Mouse (Mus musculus) large intestine, adult 2 months (tissue): ENCODE measurements around the gene Gcsam. TPM values are rescaled to one million over a fixed set of nuclear protein-coding genes. Genes with fewer than 3 reads are reported as not detected.
A peak's percentile ranks its signal among the peaks of the same experiment; 100 is the strongest.

ENCODE experiments used
- DNase-seq: peaks from one replicate; pipeline ENCODE4 v3.0.0-alpha.2; 2012; ENCODE audit warnings: low read depth, low spot score
- WGBS: fragments of 180-500 bp; shearing (Covaris S2); methylation state at CpG from one replicate; pipeline ENCODE4 v1.1.7; 2018; 5-methylcytosine and 5-hydroxymethylcytosine counted together
- polyA plus RNA-seq: library from polyadenylated mRNA; depleted of rRNA; stranded (reverse); fragments of >200 nt; gene quantifications from 2 replicates; pipeline ENCODE4 v1.2.3, GENCODE M21; 2012; rRNA removed

Gene Gcsam
- 0.99 and 1.0 TPM in 2 replicates for polyA plus RNA-seq

DNA sequence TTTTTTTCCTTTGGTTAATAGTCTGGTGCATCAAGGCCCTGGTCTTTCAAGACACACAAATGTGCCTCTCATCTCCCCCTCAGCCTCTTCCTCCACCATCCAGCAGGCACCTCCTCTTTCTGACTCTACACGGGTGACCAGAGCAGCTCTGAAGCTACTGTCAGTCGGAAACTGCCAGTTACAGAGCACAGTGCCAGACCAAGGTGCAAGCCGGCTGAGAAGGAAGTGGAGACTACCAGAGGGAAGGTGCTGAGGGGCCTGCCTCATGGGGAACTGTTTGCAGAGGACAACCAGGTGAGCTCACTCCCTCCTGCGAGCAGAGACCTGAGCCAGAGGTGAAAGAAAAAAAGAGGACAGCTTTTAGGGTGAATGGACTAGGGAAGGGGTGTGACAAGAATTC, at the start of gene Gcsam:
TSS of gene Gcsam (plus strand) at position 114 of the 400 bp plus-strand sequence.
- 19% methylated on average over 4 of the region's 4 CpGs for WGBS
- DNase-seq = no peak

DNA sequence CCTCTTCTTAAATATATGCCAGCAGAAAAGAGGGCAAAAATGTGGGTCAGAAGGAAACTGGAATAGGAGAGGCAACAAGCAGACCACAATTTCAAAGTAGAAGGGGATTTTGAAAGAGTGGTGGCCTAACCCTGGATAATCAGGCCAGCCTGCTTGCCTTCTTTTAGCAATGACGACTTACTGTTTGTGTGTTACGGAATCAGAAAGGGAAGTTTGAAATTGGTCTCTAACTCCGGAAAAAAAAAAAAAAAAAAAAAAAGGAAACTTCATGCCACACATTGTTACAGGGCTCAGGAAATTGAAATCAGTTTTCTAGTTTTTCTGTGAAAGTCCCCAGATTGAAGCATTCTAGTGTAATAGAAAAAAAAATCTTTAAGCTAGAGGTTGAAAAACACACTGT, 48.4 kb upstream of the Gcsam start:
- DNase-seq = no peak
- 64% methylated on average over 3 of the region's 3 CpGs for WGBS

DNA sequence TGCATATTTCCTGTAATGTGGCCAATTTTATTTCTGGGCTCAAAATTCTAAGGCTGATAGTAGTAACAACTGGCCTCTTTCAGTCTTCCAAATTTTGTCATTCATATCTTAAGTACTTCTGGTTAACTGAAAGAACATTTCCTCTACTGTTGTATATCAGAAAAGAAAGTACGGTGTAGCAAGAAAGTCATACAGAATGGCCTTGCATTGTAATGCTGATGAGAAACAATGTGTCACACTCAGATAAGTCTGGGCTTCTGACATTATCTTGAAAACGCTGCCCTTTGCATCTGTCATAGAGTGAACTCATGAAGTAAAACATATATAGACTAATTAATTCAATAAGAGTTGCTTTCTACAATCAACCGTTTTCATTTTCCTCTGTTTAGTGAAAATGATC, 37.9 kb upstream of the Gcsam start:
- WGBS = 89% methylated on average over 3 of the region's 3 CpGs
- DNase-seq = no peak

DNA sequence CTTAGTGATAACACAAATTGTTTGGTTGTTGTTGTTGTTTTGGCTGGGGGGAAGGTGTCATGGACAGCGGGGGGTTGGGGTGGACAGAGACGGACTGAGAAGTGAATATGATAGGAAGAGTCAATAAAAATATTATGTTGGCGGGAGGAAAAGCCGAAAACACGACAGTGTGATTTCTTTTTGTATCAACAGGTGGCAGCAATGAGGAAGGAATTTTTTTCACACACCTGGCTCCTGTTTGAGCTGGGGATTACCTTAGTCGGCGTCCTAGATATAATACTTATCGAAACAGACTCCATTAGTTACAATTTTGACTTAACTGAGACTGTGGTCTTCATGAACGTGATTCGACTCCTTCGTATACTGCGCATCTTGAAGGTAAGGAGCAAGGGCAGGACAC, 30.3 kb upstream of the Gcsam start:
- peak; percentile 13 for DNase-seq
- 37% methylated on average over 12 of the region's 12 CpGs for WGBS

DNA sequence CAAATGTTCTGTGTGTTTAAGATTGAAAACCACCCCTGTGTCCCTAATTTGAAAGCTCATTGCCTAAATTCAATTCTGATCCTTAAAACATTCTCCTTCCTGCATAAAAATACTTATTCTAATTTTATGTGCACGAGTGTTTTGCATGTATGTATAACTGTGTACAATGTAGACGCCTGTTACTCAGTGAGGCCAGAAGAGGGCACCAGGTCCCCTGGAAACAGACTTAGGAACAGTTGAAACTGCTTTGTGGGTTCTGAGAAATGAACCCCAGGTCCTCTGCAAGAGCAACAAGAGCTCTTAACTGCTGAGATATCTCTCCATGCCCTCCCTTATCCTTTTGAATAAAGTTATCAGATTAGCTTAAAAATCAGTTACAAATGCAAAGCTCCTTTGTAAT, 27.7 kb upstream of the Gcsam start:
- DNase-seq = no peak
- WGBS = 19% methylated on average over 2 of the region's 2 CpGs

DNA sequence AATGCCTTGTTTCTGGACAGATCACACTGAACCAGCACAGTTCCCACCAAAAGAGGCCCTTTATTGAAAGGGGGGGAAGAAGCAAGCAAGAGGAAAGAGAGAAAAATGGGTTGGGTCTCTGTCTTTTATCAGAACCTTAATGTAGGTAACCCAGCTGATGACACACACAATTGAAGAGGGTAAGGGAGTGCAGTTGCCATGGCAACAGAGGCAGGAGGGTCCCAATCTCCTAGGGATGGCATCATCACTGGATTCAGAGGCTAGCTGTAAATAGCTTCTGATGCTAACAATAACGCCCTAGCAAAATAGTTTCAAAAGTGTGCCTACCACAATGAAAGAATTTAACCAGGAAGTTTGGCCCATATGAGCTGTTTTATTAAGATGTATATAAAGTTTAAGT, 16.5 kb upstream of the Gcsam start:
- 72% methylated on average over 1 of the region's 1 CpGs for WGBS
- no peak for DNase-seq

DNA sequence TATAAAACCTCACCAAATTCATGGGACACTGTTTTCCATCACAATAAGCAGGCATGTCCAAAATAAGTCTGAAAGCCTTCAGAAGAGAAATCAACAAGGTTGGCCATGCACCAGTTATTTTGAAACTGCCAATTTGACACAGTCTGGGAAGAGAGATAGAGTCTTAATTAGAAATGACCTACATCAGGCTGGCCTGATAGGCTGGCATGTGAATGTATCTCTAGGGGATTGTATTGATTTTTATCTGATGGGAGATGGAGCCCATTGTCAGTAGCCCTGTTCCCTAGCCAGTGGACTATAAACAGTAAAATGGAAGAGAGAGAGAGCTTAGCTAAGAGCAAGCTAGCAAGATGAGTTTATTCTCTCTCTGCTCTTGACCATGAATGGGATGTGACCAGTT, 14.7 kb upstream of the Gcsam start:
- DNase-seq = no peak

DNA sequence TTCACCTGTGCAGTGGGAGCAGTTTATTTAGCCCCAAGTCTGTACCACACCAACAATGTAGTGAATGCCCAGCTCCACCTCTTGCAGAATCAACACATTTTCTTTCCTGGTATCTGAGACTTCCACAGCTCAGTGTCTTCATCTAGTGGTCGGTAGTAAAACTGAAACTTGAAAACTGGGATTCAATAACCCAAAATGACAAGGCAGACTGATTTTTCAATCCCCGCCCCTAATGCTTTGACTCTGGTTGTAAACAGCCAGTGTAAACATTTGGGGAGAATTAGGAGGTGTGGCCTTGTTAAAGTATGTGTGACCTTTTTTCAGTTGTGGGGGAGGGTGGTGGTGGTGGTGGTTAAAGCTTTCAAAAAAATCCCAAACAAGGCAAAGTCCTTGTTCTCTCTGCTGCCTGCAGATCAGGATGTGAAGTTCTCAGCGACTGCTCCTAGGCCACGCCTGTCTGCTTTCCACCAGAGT, 1.7 kb upstream of the Gcsam start:
- DNase-seq = peak; percentile 72
- 5% methylated on average over 4 of the region's 4 CpGs for WGBS

DNA sequence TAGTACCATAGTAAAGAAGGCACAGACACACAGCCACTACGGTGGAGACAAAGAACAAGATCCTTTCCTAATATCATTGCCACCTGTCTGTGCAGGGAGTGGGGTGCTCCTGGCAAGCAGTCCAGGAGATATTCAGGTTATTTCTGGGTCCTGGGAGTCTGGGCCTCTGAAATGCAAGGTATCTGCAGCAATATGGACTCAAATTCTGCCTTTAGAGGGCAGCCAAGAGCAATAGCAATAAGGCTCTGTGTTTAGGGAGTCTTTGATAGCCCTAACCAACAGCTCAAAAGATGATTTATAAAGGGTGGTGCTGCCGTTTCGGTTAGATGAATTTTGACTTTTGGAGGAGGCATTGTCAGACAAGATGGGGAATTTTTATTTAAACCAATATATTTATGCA, 880 bp upstream of the Gcsam start:
- peak; percentile 57 for DNase-seq
- 23% methylated on average over 3 of the region's 3 CpGs for WGBS

DNA sequence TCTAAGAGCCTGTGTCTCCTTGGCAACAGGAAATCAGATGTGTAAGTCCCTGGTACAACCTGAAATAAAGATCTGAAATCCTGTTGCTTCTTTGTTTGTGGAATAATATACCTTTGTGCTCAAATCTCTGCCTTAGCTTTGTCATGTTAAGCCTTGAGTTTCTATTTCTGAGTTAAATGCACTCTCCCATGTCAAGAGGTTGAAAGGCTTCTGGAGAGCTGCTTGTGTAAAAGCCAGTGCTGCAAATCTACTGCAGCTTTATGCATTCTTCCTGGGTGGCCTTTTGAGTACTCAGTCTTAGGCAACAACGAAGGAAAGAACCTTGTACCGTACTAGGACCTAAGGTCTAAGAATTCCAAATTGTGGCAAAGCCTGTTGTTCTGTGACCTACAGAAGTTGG, 3.1 kb downstream of the Gcsam start:
- DNase-seq = no peak
- WGBS = 77% methylated on average over 2 of the region's 2 CpGs

DNA sequence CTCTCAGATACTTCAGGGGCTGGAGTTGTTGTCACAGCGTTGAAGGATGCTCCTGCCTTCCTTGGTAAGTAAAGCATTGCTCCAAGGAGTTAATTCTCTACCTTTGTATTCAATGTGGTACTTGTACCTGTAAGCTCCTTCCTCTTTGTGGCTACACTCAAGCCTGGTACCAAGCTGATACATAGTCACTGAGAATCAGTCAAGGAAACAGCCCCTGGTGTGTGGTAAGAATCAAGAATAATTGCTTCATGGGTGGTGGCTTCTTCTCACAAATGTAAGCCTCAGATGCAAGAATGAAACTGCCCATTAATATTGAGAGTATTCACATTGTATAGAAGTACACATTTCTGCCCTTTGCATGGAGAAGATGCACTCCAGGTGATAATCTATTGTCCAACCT, 5.8 kb downstream of the Gcsam start:
- DNase-seq = no peak
- 86% methylated on average over 1 of the region's 1 CpGs for WGBS

DNA sequence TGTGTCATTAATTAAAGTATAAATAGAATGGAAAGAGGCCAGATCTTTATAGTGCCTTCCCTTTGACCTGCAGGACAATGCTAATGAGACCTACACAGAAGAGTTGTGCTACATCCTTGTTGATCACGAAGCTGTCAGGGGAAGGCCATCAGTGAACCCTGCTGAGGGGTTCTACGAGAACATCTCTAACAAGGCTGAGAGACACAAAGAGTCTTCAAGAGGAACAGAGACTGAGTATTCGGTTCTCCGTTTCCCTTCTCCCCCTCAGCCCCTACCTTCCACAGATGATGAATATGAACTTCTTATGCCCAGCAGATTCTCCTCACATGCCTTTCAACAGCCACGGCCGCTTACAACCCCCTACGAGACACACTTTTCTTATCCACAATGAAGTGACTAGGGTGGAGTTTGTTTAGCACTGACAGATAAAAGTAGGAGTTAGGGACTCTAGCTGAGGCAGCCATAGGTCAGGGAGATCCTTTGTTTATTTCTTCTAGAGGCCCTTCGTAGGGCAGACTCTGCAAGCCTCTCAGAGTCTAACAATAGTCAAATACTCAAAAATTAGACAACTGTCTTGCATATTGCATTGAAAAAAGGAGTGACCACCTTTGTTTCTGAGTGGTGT, 9.7 kb downstream of the Gcsam start:
- WGBS = 77% methylated on average over 8 of the region's 8 CpGs
- DNase-seq = no peak

DNA sequence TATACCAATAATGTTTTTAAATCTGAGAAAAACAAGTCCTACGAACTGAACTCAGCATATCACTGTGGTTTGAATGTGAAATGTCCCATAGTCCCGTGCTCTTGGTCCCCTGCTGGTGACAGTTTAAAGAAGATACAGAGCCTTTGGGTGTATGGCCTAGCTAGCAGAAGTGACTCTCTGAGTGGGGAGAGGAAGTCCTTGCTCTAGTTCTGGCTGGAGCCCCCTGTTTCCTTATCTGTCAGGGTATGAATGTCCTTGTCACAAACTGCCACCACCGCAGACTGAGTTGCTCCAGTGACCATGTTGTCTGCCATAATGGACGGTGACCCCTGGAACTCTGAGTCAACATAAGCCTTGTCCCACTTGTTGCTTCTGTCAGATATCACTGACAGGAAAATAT, 13.1 kb downstream of the Gcsam start:
- WGBS = 79% methylated on average over 4 of the region's 4 CpGs
- no peak for DNase-seq

DNA sequence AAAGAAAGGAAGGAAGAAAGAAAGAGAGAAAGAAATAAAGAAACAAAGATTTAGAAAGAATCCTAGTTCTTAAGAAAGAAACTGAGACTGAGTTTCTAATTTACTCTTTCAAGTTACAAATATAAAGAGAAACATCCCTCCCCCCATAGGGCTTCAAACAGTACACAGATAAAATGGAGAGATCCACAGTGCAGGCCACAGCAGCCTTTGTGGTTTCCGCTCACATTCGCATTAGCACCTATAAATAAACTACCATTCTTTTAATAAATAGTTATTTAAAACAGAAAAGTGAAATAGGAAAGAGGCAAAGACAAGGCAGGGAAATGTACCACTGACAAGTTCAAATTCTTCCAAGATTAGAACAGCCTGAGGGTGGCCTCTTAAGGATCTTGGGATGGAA, 14.6 kb downstream of the Gcsam start:
- no peak for DNase-seq
- WGBS = 87% methylated on average over 2 of the region's 2 CpGs

DNA sequence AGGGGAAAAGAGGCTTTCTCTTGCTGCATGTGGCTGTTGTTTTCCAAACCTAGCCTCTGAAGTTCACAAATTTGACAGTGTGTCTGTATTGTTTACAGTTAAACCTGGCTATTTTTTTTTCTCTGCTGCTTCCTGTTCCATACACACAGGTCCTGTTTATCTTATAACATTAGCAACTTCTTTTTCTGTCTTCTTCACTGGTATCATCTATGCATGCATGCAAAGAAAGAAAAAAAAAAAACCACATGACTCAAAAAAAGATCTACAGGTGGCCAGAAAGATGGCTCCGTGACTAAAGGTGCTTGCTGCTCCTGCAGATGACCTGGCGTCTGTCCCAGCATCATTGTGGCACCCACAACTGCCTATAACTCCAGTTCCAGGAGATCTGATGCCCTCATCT, 15.2 kb downstream of the Gcsam start:
- DNase-seq = no peak
- WGBS = 81% methylated on average over 2 of the region's 2 CpGs

DNA sequence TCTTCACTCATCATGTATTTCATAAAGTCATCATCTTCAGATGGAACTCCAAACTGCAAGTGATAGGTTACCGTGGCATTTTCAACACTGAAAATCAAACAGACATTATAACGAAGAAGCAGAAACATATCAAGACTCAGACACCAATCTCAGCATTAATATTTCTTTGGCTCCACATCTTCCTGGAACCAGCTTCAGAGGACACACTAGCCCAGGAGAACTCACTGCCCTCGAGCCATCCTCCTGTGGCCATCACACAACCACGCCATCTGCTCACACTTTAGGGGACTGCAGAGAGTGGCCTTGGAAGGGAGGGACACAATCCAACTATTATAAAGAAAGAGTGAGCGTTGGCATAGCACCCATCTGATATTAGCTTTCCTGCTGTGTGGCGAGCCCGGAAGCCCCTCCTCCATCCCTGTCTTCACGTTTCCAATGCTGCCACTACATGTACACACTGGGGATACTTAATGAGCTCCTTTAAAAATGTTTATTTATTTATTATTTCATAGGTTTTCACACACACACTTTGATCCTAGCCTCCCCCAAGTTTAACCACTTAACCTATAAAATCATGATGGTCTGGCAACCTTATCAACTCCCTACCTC, 19.4 kb downstream of the Gcsam start:
- 82% methylated on average over 8 of the region's 8 CpGs for WGBS
- DNase-seq = no peak

DNA sequence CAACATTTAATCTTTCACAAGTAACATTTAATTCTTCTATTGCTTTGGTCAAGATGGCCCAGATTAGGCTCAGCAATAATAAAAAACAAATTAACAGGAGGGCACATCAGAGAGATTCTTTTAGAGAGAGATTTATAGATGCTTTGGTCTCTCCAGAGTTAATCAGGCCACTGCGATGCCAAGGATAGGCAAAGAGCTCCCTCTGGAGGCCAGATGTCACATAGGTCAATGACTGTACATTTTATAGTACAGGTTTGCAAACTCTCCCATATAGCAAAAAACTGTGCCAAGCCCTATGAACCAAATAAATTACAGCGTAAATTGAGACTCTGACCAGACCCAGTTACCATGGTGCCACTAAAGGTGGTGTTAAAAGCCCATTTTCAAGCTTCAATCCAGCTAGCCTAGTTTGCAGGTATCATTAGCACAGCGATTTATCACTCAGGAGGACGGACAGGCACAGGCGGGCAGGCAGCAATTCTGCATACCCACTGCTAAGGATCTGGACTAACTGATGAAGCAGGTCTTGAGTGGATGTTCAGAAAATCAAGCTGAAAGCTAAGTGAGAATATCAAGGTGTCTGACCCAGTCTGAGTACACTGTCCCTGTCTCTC, 20.3 kb downstream of the Gcsam start:
- DNase-seq = no peak
- 55% methylated on average over 5 of the region's 5 CpGs for WGBS

DNA sequence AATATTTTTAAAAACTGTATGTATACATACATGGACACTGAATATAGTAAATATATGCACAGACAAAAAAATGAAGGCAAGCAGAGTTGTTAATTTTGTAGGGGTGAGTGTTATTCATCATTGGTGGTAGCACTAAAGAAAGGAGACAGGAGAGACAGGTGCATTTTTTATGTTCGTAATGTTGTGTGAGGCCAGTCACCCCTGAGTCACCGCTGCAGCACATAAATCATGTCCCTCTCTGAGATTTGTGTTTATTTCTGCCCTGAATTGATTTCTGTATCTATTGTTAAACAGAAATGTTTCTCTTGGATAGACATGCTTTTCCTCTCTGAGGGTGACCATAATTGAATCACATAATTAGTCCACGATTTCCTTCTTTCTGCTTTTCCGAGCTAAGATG, 22.2 kb downstream of the Gcsam start:
- DNase-seq = no peak
- WGBS = 78% methylated on average over 4 of the region's 4 CpGs

DNA sequence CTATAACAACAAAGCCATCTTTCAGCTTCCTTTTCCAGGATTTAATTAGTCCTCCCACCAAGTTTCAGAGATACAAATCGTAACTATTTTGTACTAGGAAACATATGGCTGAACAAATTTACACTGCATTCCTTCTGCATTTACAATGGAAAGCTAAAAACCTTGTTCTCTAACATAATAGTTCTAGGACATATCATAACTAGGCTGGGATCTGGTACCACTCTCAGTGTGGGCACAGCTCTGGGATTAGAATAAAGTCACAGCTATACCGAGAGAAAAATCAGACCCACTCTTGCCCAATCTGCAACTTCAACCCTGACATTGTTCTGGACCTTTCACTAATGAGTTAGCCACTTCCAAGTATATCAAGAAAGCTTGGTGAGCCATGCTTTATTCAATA, 25.6 kb downstream of the Gcsam start:
- 80% methylated on average over 2 of the region's 2 CpGs for WGBS
- no peak for DNase-seq

DNA sequence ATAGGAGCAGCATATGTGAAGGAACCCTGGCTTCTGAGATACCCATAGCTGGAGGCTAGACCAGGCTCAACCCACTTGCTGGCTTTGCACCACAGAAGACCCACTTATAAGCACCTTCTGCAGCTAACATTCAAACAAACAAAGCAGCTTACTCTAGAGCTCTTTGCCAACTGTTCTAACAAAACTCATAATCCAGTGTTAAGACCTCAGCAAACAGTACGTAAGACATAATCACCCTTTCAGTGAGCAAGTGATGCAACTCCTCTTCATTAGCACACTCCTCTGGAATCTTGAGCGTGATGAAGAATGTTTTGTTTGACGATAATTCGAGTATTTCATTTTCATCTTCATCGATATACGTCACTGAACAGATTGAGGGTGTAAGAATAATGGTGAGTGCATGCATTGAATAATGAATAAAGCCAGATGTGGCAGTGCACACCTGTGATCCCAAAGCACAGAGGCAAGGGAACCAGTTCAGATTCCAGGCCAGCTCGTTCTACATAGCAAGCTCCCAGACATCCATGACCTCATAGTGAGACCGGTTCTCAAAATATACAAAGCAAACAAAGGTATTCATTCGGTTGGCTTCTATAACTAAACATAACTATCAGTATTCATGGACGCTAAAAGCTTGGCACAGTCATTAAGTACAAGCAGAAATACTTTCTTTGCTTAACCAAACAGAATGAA, 30.0 kb downstream of the Gcsam start:
- no peak for DNase-seq
- WGBS = 62% methylated on average over 10 of the region's 10 CpGs

DNA sequence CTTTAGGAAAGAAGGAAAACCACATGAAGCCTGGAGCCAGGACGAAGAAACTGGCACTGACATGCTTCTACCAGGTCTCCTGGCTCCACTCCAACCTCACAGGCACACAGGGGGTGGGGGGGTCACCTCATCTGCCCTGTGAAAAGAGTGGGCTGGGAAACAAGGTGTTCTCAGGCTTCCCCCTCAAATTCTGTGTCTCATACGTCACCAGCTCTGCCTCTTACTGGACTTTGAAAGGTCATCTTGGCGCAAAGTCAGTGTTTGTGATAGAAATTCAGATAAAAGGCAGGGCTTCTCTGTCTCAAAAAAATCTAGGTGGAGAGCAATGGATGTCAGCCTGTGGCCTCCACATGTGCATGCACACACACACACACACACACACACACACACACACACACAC, 31.1 kb downstream of the Gcsam start:
- WGBS = 57% methylated on average over 3 of the region's 3 CpGs
- DNase-seq = no peak
